Mouse (Mus musculus) neutrophil, adult 83 days (primary cell): ENCODE results near the gene Larp7. TPM values are rescaled to one million over a fixed set of nuclear protein-coding genes. Genes with fewer than 3 reads are reported as not detected.

Experiments used
- total RNA-seq, 2 experiments: library from RNA; stranded (reverse); gene quantifications; one replicate each; pipeline ENCODE4 v1.2.4; 2023

Larp7 gene
- total RNA-seq = 10 to 100 TPM; 20.8 to 22.2 TPM

DNA sequence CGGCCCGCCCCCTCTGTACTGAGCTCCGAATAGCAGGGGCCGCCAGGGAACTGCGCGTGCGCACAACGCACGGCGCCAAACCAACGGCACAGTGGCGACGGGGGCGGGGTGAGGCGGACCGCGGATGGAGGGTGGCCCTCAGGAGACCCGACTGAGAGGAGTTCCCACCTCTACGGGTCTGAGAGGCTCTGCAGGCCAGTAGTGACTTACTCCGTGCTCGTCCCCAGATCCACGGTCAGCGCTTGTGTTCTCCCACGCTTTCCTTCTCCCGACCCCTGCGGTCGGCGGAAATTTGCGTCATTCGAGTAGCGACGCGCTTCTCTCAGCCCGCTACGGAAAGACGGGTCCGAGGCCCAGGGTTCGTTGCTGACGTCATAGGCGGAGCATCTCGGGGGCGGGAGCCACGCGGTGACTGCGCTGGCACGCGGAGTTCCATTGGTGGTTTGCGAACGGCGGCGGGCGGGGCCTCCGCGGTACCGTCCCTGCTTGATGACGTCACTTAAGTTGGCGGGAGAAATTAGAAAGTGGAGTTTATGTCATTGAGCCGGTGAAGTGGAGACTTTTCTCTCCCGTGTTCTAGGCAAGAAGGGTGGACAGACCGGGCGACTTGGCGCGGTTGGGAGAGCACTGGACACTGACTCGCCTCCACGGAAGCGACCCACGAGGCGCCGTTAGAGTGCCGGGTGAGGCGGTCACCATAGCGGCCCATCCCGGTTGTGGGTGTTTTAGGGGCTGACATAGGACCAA is at the start of gene Larp7, which contains the start of gene Zgrf1:
Larp7 (minus strand) TSS at position 377 of the 747 bp plus-strand sequence.
Zgrf1 (plus strand) TSS at position 517 of the 747 bp plus-strand sequence.

DNA sequence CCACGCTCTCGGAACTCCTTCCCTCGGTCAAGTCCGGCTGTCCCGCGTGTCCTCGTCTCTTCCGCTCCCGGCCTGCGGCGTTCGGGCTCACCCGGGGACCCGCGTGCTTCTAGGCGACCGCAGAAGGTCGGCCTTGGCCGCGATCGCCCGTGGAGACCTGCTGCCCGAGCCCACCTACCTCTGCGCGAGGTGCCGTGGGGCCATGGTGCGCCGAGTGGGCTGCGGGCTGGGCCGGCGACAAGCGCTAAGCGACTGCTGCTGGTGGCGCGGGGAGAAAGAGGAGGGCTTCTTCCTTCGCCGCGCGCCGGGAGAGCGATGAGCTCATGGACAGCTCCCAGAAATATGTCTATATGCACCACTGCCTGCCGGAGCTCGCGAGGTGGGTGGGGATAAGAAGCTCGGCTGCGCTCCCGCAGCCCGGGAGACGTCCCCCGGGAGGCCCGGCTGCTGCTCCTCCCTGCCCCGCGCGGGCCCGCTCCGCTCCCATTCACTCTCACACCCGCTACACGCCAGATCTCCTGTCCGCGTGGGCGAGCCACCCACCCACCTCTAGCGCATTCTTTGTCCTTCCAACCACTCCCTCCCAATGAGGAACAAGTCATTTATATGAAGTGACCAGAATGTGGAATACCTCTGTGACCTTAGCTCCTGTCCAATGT is 54.3 kb downstream of the Larp7 start, which contains the start of gene Ank2:
Ank2 (minus strand) TSS at position 609 of the 659 bp plus-strand sequence.

Other genes starting within 250 kb of the Larp7 start
- 1 to 10 TPM; 3.5 to 4.0 TPM for gene Ank2, start 54.0 kb downstream of the Larp7 start, total RNA-seq
- 10 to 100 TPM; 12.8 to 15.1 TPM for gene Zgrf1, start 140 bp upstream of the Larp7 start, total RNA-seq
- gene Neurog2, start 79.8 kb upstream of the Larp7 start, total RNA-seq = not detected
- gene Alpk1, start 227.2 kb upstream of the Larp7 start, total RNA-seq = 10 to 100 TPM; 44.7 to 50.2 TPM
- gene Tifa, start 236.5 kb upstream of the Larp7 start, total RNA-seq = 10 to 100 TPM; 32.0 to 35.5 TPM